Mouse (Mus musculus) ovary, postnatal 10 days (tissue): ENCODE results near the gene Olfr229.
"Not testable (repeated sequence)": the region's sequence is repeated elsewhere in the genome, so short reads cannot be mapped to it uniquely, and the experiment has no call there.

ENCODE experiments used
- DNase-seq: peaks from one replicate; pipeline ENCODE4 v3.0.0; 2022; ENCODE audit warnings: low spot score

The Olfr229 gene

GRCm38 (mm10) chr9:39907036-39907435, at the start of gene Olfr229:
Gene Olfr229 (plus strand): TSS chr9:39907336.
- no peak for DNase-seq

DNA sequence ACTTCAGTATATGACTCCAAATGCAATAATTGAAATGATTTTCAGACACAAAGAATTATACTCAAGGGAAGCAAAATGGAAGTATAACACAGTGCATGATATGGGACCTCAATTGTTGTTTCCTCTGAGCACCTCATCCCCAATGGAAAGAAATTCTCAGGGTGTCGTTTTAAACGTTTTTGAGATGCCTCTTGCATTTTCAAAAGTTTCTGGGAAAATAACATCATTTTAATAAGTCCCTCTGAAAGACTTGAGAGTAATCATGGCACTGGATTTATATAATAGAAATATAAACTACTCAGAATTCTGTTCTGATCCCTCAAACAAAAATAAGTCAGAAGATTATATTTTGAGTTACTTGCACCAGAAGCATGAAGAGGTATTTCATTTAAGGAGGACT, 41.0 kb upstream of the Olfr229 start, which contains the start of gene Olfr972:
Gene Olfr972, plus strand, starts transcription at position 301 of the 400 bp plus-strand sequence.
- DNase-seq: no peak

- not testable (repeated sequence) for DNase-seq
These were observed 35.1 kb upstream of the Olfr229 start for GRCm38 (mm10) chr9:39871986-39872385.

GRCm38 (mm10) chr9:39877541-39878396, 29.4 kb upstream of the Olfr229 start:
- DNase-seq: not testable (repeated sequence)

DNA sequence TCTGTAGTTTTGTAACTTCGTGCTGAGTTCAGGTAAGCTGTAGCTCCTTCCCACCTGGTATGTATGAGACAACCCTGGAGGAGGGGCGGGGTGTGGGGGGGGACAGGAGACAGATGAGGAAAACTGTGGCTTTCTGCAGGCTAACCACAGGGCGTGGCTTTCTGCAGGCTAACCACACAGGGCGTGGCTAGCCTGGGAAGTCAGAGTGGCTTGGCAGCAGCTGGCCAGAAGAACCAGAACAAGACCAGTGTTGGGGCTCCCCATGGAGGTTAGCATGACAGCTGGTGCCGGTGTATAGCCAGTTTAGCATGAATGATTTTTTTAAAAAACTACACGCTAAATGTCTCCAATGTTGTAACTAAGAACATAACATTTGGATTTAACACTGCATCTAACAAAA, 2.0 kb upstream of the Olfr229 start:
- DNase-seq: no peak

- DNase-seq: no peak
These were observed 2.8 kb downstream of the Olfr229 start for GRCm38 (mm10) chr9:39909939-39910338.

DNA sequence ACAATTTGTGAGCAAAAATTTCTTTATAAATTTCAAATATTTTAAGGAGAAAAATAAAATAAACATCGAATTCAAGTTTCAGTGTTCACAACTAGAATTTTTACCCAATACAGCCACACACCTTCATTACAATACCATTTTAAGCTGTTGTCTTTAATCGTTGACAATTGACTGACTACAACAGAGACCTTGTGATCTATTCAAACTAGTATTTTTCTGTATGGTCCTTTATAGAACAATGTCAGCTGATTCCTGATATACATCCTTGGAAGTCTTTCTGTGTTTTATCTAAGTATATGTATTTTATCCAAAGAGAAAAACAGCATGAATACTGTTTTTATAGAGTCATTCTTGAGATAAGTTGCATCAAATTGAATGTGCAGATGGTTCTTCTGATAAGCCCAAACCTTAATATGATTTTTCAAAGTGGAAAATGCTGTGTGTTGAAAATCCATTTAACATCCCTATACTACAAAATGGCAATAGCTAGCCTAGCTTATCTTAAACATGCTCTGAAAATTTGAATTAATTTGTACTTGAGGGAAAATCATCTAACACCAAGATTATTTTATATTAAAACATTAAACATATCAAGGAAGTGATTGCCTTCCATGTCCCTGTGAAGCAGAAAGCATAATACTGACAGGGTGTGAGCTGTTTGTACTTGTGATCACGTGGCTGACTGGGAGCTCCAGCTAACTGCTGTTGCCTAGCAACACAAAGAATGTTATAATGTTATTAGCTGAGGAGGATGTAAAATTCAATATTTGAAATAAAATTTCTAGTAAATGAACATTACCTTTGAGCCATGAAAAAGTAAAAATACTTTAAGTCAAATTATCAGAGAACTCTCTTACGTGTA, 21.1 kb downstream of the Olfr229 start:
- not testable (repeated sequence) for DNase-seq

DNA sequence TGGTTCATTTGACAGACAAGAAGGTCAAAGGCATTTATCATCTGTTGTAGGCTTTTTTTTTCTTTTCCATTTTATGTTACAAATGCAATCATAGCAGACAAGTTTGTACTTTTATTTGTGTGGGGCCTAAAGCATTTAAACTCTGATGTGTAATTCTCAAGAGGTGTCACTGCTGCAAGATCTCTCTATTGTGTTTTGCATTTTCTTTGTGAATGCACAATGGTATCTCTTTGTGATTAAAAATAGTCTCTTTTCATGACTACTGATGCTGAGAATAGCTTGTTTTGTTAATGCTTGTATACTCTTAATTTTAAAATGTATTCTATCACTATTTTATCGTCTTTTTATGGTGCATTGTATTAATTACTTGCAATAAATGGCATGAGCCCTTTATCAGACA, 21.7 kb downstream of the Olfr229 start:
- not testable (repeated sequence) for DNase-seq

- DNase-seq: no peak
These were observed 30.1 kb downstream of the Olfr229 start, which contains the start of gene Olfr974 for GRCm38 (mm10) chr9:39937201-39937600. Gene Olfr974 (plus strand): TSS chr9:39937501.

- no peak for DNase-seq
These were observed 44.8 kb downstream of the Olfr229 start, which contains the start of gene Olfr975 for GRCm38 (mm10) chr9:39951946-39952345. Gene Olfr975 (minus strand): TSS chr9:39952046.

DNA sequence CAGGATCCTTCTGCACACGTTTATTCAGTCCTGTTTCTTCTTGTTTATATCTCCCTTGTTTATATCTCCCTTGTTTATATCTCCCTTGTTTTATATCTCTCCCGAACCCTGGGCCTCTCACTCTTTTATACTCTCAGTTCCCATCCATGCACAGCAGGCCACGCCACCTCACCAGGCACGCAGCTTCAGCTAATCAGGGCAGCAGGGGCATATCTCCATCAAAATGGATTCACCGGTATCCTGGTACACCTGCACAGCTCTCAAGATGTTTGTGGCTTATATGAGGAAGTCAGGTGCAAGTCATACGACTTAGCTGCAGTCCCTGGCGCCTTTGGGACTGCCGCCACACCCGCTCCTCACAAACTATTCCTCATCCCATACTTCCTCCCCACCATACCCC, 53.9 kb downstream of the Olfr229 start, which contains the start of gene Olfr976:
Gene Olfr976, minus strand, starts transcription at position 101 of the 400 bp plus-strand sequence.
- not testable (repeated sequence) for DNase-seq
